Mouse (Mus musculus): ENCODE results near the gene C530008M17Rik. TPM values are rescaled to one million over a fixed set of nuclear protein-coding genes. Genes with fewer than 3 reads are reported as not detected.

C530008M17Rik gene
- polyA plus RNA-seq, 1 experiment = 0.48 TPM

DNA sequence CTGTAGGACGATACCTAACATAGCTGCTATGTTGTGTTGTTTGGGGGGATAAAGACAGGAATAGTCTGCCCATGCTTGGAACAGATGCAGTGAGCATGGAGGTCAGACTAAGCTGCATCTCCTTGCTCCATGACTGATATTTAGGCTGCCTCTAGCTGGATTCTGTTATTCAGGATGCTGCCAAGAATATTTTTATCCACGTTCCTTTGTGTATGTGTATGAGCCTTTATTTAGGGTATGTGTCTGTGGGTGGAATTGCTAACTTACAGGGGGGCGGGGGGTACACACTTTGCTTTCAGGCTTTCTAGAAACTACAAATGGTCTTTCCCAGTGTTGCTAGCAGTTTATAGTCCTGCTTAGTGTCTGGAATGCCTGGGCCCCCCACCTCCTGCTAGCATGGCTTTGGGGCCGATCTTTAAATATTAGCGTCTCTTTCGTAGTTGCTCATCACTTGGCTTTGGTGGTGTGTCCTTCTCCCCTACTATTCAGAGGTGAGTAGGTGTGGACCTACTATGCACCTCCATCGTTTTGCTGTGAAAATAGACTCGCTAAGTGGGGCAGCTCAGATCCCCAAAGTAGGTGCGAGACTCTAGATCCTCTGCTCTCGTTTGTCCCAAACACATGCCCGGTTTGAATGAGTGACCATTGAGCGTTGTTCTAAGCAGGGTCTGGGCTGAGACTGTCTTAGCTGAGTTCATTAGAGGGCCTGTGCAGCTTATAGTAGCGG lies 45.0 kb downstream of the C530008M17Rik start:
- Histone ChIP-seq H3K4me1 (ENCODE audit: control insufficient read depth, insufficient read depth, low read length) (no peaks in the 10 kb centered on the region), H3K4me3 (ENCODE audit: insufficient read depth, low read length) (no peak overlapping the region), H3K27ac (ENCODE audit: insufficient read depth, low read depth, low read length) (no peak overlapping the region)
- TF ChIP-seq POLR2A (IDR thresholded peaks at IDR 0.05; ENCODE audit: borderline replicate concordance, low read depth, low read length) (no peak), CTCF (IDR thresholded peaks at IDR 0.05; ENCODE audit: low read depth, low read length) (no peak)

DNA sequence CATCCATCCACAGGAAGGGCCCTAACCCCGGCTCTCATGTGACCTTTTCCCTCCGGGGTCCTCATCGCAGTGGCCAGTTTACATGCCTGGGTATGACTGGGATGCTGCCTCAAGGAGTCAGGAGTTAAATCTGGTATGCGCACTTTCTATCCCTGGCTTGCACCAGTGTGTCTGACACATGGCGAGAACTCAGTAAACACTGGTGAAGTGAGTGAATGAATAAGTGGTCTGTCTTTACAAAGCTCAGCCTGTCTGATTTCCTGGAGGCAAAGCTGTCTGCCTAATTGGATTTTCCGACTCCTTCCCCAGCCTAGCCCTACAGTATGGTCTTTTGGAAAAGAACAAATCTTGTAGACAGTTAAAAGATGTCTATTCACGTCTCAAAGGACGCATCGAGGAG lies 45.8 kb downstream of the C530008M17Rik start:
- Histone ChIP-seq H3K4me1 (ENCODE audit: control insufficient read depth, insufficient read depth, low read length) (no peaks in the 10 kb centered on the region), H3K27ac (ENCODE audit: insufficient read depth, low read depth, low read length) (no peak overlapping the region), H3K4me3 (ENCODE audit: insufficient read depth, low read length) (no peak overlapping the region)
- no peak for TF ChIP-seq POLR2A (IDR thresholded peaks at IDR 0.05; ENCODE audit: borderline replicate concordance, low read depth, low read length)
- no peak for TF ChIP-seq CTCF (IDR thresholded peaks at IDR 0.05; ENCODE audit: low read depth, low read length)

DNA sequence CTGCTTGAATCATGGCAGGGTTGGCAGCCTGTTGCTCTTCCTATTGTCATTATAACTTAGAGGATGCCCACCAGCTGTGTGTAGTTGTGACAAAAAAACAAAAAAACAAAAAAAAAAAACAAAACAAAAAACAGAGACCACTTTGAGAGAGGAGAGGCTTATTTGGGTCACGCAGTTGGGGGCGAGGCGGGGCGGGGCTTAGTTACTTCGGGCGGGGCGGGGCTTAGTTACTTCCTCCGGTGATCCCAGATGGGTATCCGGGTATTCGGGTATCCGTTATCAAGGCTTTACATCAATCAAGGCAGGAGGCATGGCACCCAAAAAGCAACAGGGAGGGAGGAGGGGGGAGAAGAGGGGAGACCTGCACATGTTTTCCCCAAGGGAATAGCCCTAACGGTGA lies 46.3 kb downstream of the C530008M17Rik start:
- Histone ChIP-seq H3K4me3 (ENCODE audit: insufficient read depth, low read length) (no peak overlapping the region), H3K27ac (ENCODE audit: insufficient read depth, low read depth, low read length) (no peak overlapping the region), H3K4me1 (ENCODE audit: control insufficient read depth, insufficient read depth, low read length) (no peaks in the 10 kb centered on the region)
- TF ChIP-seq CTCF (IDR thresholded peaks at IDR 0.05; ENCODE audit: low read depth, low read length) (no peak), POLR2A (IDR thresholded peaks at IDR 0.05; ENCODE audit: borderline replicate concordance, low read depth, low read length) (no peak)

DNA sequence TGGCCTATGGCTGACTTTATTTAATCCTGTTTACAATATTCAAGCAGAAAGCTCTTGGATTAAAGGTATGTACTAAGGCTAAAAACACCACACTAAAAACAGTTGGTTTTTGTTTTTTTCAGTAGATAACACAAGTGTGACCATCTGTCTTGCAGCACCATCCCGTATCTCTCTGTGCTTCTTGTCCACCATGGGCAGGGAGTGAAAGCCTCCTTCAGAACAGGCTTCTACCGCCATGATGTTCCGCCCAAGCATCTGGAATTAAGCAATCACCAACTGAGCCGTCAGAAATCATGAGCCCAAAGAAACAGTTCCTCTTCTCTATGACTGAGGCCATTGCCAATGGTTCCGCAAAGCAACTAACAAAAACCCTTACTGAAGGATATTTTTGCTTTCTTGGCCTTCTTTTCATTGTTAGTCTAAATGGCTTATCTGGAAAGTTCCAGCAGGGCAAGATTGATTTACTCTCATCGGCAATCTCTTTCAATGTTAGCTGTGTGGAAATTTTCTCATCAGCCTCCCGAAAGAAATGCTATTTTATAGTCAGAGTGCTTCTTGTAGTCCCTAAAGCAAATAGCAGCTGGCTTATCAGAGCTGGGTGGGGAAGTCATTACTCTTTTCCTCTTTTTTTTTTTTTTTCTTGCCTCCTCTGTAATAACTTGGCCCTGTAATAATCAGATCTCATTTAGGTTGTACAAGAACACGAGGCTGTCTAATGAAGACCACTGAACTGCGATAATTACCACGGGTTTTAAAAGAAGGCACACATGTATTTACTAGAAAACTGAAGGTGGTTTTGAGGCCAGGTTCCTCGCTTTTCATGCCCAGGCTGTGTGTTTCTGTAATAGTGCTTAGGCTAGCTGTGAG lies 49.2 kb downstream of the C530008M17Rik start:
- H3K4me1 ChIP-seq (ENCODE audit: control insufficient read depth, insufficient read depth, low read length) = no peaks in the 10 kb centered on the region
- TF ChIP-seq CTCF (IDR thresholded peaks at IDR 0.05; ENCODE audit: low read depth, low read length) (no peak), POLR2A (IDR thresholded peaks at IDR 0.05; ENCODE audit: borderline replicate concordance, low read depth, low read length) (no peak)
- no peak overlapping the region for H3K27ac ChIP-seq (ENCODE audit: insufficient read depth, low read depth, low read length)
- no peak overlapping the region for H3K4me3 ChIP-seq (ENCODE audit: insufficient read depth, low read length)

DNA sequence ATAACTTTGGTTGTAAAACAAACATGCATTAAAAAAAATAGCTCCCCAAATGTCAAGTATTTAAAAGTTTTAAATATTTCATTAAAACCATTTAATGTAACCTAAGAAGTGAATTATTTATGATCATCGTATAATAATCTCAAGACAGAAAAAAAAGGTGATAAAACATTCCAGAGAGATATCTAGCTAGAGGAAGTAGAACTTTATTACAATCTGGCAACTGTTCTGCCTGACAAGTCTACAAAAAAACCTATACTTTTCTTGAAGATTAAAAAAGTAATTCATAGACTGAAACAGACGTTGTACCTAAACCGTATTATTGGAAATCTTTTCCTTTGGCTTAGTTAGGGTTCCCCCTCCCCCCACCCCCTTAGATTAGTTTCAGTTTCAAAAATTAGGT lies 50.8 kb downstream of the C530008M17Rik start:
- no peaks in the 10 kb centered on the region for H3K4me1 ChIP-seq (ENCODE audit: control insufficient read depth, insufficient read depth, low read length)
- no peak overlapping the region for H3K4me3 ChIP-seq (ENCODE audit: insufficient read depth, low read length)
- no peak for TF ChIP-seq CTCF (IDR thresholded peaks at IDR 0.05; ENCODE audit: low read depth, low read length)
- no peak for TF ChIP-seq POLR2A (IDR thresholded peaks at IDR 0.05; ENCODE audit: borderline replicate concordance, low read depth, low read length)
- H3K27ac ChIP-seq (ENCODE audit: insufficient read depth, low read depth, low read length) = no peak overlapping the region

DNA sequence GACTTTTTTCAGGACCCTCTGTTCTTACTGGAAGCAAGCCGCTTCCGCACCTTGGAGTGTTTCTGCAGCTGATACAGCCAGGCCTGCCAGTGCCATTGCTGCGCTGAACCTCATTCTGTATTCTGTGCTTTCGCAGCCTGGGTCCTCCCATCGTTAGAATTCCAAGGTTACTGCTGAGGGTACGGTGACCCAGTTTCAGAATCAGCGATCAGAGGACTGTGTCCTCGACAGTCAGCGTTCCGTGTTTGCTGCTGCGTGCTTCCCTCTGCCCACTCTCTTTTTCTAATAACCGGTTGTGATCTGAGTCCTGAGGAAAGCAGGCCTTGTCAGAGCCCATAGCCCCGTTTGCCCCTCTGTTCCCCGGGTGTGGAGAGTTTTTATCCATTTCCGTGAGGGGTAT lies 51.7 kb downstream of the C530008M17Rik start:
- TF ChIP-seq CTCF (IDR thresholded peaks at IDR 0.05; ENCODE audit: low read depth, low read length) (no peak), POLR2A (IDR thresholded peaks at IDR 0.05; ENCODE audit: borderline replicate concordance, low read depth, low read length) (no peak)
- no peak overlapping the region for H3K4me3 ChIP-seq (ENCODE audit: insufficient read depth, low read length)
- H3K4me1 ChIP-seq (ENCODE audit: control insufficient read depth, insufficient read depth, low read length) = no peaks in the 10 kb centered on the region
- H3K27ac ChIP-seq (ENCODE audit: insufficient read depth, low read depth, low read length) = no peak overlapping the region

DNA sequence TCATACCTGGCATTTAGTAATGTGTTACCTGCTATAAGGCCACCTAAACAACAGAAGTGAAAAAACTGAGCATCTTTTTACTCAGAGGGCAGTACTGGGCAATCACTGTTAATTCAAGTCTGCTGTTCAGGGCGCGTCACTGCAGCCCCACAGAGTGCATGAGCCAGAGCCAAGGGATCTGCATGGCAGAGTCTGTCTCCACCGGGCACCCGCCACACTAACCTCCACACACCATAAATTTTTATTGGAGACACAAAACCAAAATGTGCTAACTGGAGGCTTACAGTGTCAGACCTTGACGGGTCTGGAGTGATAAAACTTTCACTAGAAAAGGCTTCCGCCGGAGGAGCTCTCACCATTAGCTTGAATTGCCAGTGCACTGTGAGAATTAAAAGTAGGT lies 57.4 kb downstream of the C530008M17Rik start:
- Histone ChIP-seq H3K4me3 (ENCODE audit: insufficient read depth, low read length) (no peak overlapping the region), H3K4me1 (ENCODE audit: control insufficient read depth, insufficient read depth, low read length) (no peaks in the 10 kb centered on the region), H3K27ac (ENCODE audit: insufficient read depth, low read depth, low read length) (no peak overlapping the region)
- TF ChIP-seq CTCF (IDR thresholded peaks at IDR 0.05; ENCODE audit: low read depth, low read length) (no peak), POLR2A (IDR thresholded peaks at IDR 0.05; ENCODE audit: borderline replicate concordance, low read depth, low read length) (no peak)

DNA sequence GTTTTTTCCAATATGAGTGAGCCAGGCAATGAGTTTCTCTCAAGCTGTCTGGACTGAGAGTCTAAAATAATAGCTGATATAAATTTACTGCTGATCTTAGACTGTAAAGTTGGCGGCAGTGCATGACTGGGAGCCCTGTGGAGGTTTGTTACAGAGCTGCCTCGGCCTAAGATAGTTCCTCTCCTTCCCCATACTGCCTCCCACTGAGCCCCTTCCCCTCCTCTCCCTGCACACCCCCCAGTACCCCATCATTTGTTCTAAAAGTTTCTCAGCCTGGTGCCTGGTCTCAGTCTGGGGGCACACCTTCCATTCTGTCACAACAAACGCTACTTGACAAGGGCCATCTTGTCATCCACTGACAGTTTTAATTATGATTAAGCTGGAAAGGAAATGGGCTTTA lies 63.6 kb downstream of the C530008M17Rik start:
- Histone ChIP-seq H3K27ac (ENCODE audit: insufficient read depth, low read depth, low read length) (no peak overlapping the region), H3K4me3 (ENCODE audit: insufficient read depth, low read length) (no peak overlapping the region), H3K4me1 (ENCODE audit: control insufficient read depth, insufficient read depth, low read length) (no peaks in the 10 kb centered on the region)
- TF ChIP-seq CTCF (IDR thresholded peaks at IDR 0.05; ENCODE audit: low read depth, low read length) (no peak), POLR2A (IDR thresholded peaks at IDR 0.05; ENCODE audit: borderline replicate concordance, low read depth, low read length) (no peak)

DNA sequence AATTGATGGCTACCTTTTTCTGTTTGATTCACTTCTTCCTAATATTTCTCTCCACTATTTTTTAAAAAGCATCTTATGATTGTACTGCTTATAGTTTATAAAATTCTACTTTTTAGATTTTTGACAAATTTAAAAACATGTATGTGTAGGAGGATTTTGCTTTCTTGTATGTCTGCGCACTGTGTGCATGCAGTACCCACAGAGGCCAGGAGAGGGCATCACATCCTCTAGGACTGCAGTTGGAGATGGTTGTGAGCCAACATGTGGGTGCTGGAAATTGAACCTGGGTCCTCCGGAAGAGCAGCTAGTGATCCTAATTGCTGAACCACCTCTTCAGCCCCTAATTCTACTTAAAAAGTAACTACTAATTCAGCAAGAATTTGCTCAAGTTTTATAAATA lies 68.6 kb downstream of the C530008M17Rik start:
- no peaks in the 10 kb centered on the region for H3K4me1 ChIP-seq (ENCODE audit: control insufficient read depth, insufficient read depth, low read length)
- TF ChIP-seq CTCF (IDR thresholded peaks at IDR 0.05; ENCODE audit: low read depth, low read length) (no peak), POLR2A (IDR thresholded peaks at IDR 0.05; ENCODE audit: borderline replicate concordance, low read depth, low read length) (no peak)
- H3K27ac ChIP-seq (ENCODE audit: insufficient read depth, low read depth, low read length) = no peak overlapping the region
- H3K4me3 ChIP-seq (ENCODE audit: insufficient read depth, low read length) = no peak overlapping the region

DNA sequence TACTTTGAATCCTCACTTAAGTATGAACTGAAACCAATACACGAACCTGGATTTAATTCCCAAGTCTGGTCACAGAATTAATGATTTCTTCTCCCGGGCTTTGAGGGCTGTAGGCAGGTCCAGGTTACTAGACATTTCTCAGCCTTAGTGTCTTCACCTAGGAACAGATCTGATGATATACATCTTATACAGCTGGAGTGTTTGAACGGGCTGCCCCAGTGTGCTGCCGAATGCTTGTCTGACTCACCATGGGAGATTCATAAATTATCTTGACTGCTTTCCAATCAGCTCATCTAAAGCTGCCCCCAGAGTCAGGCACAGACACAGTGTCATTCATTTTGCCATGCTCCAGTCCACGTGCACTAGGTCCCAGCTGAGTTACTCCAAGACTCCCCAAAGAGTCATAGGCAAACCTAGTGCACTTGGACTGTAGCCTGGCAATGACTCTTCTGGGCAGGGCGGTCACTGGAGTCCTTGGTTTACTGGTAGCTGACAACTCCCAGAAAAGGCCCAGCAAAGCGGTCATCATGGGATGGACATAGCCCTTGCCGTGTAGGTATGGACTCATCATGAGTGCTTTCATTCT lies 70.3 kb downstream of the C530008M17Rik start:
- Histone ChIP-seq H3K27ac (ENCODE audit: insufficient read depth, low read depth, low read length) (no peak overlapping the region), H3K4me1 (ENCODE audit: control insufficient read depth, insufficient read depth, low read length) (no peaks in the 10 kb centered on the region), H3K4me3 (ENCODE audit: insufficient read depth, low read length) (no peak overlapping the region)
- TF ChIP-seq CTCF (IDR thresholded peaks at IDR 0.05; ENCODE audit: low read depth, low read length) (no peak), POLR2A (IDR thresholded peaks at IDR 0.05; ENCODE audit: borderline replicate concordance, low read depth, low read length) (no peak)

Measured in bone marrow macrophage, adult 2 months (primary cell).